Mouse (Mus musculus): ENCODE data around the gene Kcnh2.

DNA sequence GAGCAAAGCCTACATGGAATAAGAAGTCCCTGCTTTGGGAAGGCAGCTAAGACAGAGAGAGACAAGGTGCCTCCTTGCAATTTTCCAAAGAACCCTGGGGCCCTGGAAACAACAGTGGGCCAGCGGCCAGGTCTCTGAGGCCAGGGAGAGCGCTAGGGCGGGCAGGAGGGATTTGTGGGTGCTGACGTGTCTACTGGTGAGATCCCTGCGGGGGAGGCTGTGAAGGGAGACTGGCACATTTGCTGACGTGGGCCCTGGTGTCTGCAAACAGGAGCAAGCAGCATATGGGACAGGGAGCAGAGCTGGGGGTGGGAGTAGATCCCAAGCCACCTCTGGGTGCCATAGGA lies 31.0 kb downstream of the Kcnh2 start:
- TF ChIP-seq CTCF (IDR thresholded peaks at IDR 0.05; ENCODE audit: low read depth) (no peak), EP300 (IDR thresholded peaks at IDR 0.05; ENCODE audit: low read depth) (no peak)

Data from liver, postnatal 0 days (tissue).